Mouse (Mus musculus) left cerebral cortex, postnatal 4 days (tissue): Measurements from ENCODE around the gene Erap1. TPM values are rescaled to one million over a fixed set of nuclear protein-coding genes. Genes with fewer than 3 reads are reported as not detected.

Source experiments
- total RNA-seq, 2 experiments: library from RNA; stranded (reverse); gene quantifications; 2 replicates each; pipeline ENCODE4 v1.2.3; 2021

Gene Erap1
- total RNA-seq, 2 experiments from 2014 or later: 7.4 to 8.3 TPM

Other genes with a start within 250 kb of the Erap1 start
- gene Zfp72, start 248.7 kb upstream of the Erap1 start, total RNA-seq: 1 to 10 TPM; 6.1 to 6.7 TPM
- gene Ftl1-ps1, start 239.9 kb upstream of the Erap1 start, total RNA-seq: 100 to 1,000 TPM; 680 to 698 TPM
- 1 to 10 TPM; 5.6 to 8.1 TPM for gene Zfp825, start 145.6 kb upstream of the Erap1 start, total RNA-seq
- 10 to 100 TPM in 1 of 2 experiments, 1 to 10 TPM in 1; 9.9 to 12.2 TPM for gene Cast, start 169.2 kb downstream of the Erap1 start, total RNA-seq